Mouse (Mus musculus): ENCODE data around the gene Nckap5. TPM values are rescaled to one million over a fixed set of nuclear protein-coding genes. Genes with fewer than 3 reads are reported as not detected.
A peak's percentile ranks its signal among the peaks of the same experiment; 100 is the strongest.

Gene Nckap5
- polyA plus RNA-seq, 1 experiment from 2014 or later: 10.1 TPM

DNA sequence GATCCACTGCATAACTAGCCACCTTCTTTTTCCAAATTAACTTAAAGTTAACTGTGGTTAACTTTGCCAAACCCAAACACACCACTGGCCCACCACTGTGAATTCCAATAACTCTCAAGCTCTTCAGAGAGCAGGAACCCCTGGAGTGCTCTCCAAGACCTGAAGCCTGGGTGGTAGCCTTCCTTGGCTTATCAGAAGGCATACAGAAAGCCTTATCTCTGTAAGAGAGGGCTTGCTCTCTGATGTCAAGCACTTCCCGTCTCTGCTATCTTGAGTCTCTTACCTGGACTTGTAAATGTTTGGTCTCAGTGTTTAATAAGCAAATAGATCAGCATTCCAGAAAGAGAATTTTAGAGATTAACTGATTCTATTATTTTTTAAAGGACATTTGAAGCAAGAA, 2.3 kb upstream of the Nckap5 start:
- WGBS: 62% methylated on average over 1 of the region's 1 CpGs
- Histone ChIP-seq H3K36me3 (ENCODE audit: control insufficient read depth, insufficient read depth, low read length) (no peaks in the 10 kb centered on the region), H3K9ac (ENCODE audit: low read length) (no peak overlapping the region), H3K4me3 (ENCODE audit: low read depth, low read length) (no peak overlapping the region), H3K4me2 (ENCODE audit: low read length) (no peak overlapping the region), H3K4me1 (replicated peaks; ENCODE audit: control insufficient read depth, insufficient read depth, low read length) (peaks cover 8% of the 10 kb centered on the region; the same call in 1 of the 2 replicates), H3K9me3 (ENCODE audit: control insufficient read depth, low read length) (no peaks in the 10 kb centered on the region), H3K27ac (ENCODE audit: low read depth) (no peak overlapping the region), H3K27me3 (replicated peaks; ENCODE audit: control insufficient read depth, insufficient read depth, low read length) (no peaks in the 10 kb centered on the region)
- DNase-seq (ENCODE audit: low spot score) (no peak), ATAC-seq (replicated peaks; ENCODE audit: low FRiP score, low TSS enrichment, low read depth) (no peak)

DNA sequence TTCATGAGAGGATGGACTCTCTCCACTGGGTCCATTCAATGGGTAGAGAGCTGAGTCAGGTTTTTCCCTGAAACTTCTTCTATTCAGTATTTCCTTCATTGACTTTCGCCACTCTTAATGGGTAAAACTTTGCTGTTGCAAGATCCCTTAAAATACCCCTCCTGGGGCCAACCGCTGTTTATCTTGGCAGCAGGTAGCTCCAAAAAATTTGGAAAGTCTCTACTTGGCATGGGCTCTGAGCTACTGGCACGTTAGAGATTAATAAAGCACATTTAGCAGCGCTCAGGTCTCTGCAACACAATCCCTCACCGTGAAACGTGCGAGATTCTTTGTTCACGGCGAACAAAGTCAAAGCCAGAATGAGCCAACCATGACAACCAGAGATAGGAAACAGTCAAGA, 1.6 kb downstream of the Nckap5 start:
- Histone ChIP-seq H3K4me1 (replicated peaks; ENCODE audit: control insufficient read depth, insufficient read depth, low read length) (peaks cover 8% of the 10 kb centered on the region; the same call in 1 of the 2 replicates), H3K27me3 (replicated peaks; ENCODE audit: control insufficient read depth, insufficient read depth, low read length) (no peaks in the 10 kb centered on the region), H3K27ac (ENCODE audit: low read depth) (no peak overlapping the region), H3K4me2 (ENCODE audit: low read length) (no peak overlapping the region), H3K9me3 (ENCODE audit: control insufficient read depth, low read length) (no peaks in the 10 kb centered on the region), H3K4me3 (ENCODE audit: low read depth, low read length) (no peak overlapping the region), H3K9ac (ENCODE audit: low read length) (no peak overlapping the region), H3K36me3 (ENCODE audit: control insufficient read depth, insufficient read depth, low read length) (no peaks in the 10 kb centered on the region)
- DNase-seq (ENCODE audit: low spot score) (no peak), ATAC-seq (replicated peaks; ENCODE audit: low FRiP score, low TSS enrichment, low read depth) (no peak)
- WGBS: 83% methylated on average over 9 of the region's 9 CpGs

DNA sequence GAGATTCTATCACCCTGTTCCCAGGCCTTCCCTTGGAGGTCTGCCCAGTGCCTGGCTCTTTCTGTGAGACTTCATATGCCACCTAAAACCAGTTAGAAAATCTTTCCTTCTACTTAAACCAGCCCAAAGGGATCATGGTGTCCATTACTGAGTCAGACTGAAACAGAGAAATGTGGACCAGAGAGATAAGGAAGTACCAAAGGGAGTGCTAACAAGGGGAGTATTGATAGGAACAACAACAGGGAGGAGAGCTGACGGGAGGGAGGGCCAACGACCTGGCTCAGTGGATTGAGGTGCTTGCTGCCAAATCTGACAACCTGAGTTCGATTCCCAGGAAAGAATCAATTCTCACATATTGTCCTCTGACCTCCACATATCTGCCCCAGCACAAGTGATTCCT, 5.8 kb downstream of the Nckap5 start:
- ATAC-seq (replicated peaks; ENCODE audit: low FRiP score, low TSS enrichment, low read depth): no peak
- WGBS: 53% methylated on average over 3 of the region's 3 CpGs

DNA sequence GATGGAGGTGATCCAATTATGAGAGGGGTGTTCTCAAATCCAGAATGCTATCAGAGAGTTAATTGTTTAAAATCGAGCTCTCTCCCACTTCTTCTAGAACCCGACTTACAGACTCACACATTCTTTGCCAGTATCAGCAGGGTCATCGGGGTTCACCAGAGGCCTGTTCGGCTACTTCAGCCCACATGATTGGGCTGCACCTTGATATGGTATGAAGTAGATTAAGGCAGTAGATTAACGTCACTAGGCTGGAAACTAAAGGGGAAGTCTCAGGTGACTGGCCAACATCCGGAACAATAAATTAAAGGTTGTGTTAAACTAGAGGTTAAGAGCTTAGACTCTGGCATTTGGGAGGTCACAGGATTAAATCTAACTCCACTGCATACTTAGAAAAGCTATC, 8.4 kb downstream of the Nckap5 start:
- Histone ChIP-seq H3K36me3 (ENCODE audit: control insufficient read depth, insufficient read depth, low read length) (no peaks in the 10 kb centered on the region), H3K4me1 (replicated peaks; ENCODE audit: control insufficient read depth, insufficient read depth, low read length) (peaks cover 5% of the 10 kb centered on the region; the same call in 1 of the 2 replicates), H3K27me3 (replicated peaks; ENCODE audit: control insufficient read depth, insufficient read depth, low read length) (no peaks in the 10 kb centered on the region), H3K9me3 (ENCODE audit: control insufficient read depth, low read length) (no peaks in the 10 kb centered on the region), H3K27ac (ENCODE audit: low read depth) (no peak overlapping the region), H3K9ac (ENCODE audit: low read length) (no peak overlapping the region), H3K4me3 (ENCODE audit: low read depth, low read length) (no peak overlapping the region), H3K4me2 (ENCODE audit: low read length) (no peak overlapping the region)
- DNase-seq (ENCODE audit: low spot score) (no peak), ATAC-seq (replicated peaks; ENCODE audit: low FRiP score, low TSS enrichment, low read depth) (no peak)
- WGBS: 69% methylated on average over 6 of the region's 6 CpGs

More for the DNA sequence above, 5.8 kb downstream of the Nckap5 start:
- H3K4me2 ChIP-seq (ENCODE audit: low read length): no peak overlapping the region
- H3K27me3 ChIP-seq (replicated peaks; ENCODE audit: control insufficient read depth, insufficient read depth, low read length): no peaks in the 10 kb centered on the region
- H3K4me1 ChIP-seq (replicated peaks; ENCODE audit: control insufficient read depth, insufficient read depth, low read length): no peaks in the 10 kb centered on the region; the same call in 1 of the 2 replicates
- no peak overlapping the region for H3K4me3 ChIP-seq (ENCODE audit: low read depth, low read length)
- no peaks in the 10 kb centered on the region for H3K9me3 ChIP-seq (ENCODE audit: control insufficient read depth, low read length)
- no peaks in the 10 kb centered on the region for H3K36me3 ChIP-seq (ENCODE audit: control insufficient read depth, insufficient read depth, low read length)
- DNase-seq (ENCODE audit: low spot score): no peak
- no peak overlapping the region for H3K9ac ChIP-seq (ENCODE audit: low read length)
- H3K27ac ChIP-seq (ENCODE audit: low read depth): no peak overlapping the region

DNA sequence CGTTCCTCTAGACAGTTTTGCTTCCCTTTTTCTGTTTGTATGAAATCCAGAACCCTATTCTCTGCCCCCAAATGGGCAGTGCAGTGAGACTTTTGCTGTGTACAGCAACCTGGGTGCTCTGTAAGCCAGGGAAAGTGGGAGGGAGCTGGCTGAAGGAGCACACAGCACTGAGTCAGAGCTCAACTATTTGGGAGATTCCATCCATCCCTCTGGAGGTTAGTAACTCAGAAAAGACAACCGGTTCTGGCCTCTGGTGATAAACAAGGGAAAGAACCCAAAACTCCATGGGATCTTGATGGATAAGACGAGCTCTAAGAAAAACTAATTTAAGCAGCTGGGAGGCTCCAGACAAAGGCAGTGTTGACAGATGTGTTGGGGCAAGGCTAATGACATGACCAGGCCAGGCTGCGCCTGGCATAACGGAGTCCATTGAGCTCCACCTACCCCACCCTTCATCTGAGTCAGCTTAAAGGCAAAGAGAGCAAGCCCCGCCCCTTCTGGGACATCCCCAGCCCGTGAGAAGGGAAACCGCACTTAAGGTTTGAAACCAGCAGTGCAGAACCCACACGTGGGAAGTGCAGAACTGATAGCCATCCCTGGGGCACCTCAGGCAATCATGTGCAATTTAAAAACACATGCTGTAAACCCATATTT, 13.1 kb downstream of the Nckap5 start:
- DNase-seq (ENCODE audit: low spot score): peak; percentile 51
- ATAC-seq (replicated peaks; ENCODE audit: low FRiP score, low TSS enrichment, low read depth): 0 out of 2 replicates have a peak, but pooled peaks have one; percentile 32
- Histone ChIP-seq H3K9me3 (ENCODE audit: control insufficient read depth, low read length) (no peaks in the 10 kb centered on the region), H3K4me3 (ENCODE audit: low read depth, low read length) (no peak overlapping the region), H3K4me1 (replicated peaks; ENCODE audit: control insufficient read depth, insufficient read depth, low read length) (peaks cover 6% of the 10 kb centered on the region; the same call in 1 of the 2 replicates), H3K27ac (ENCODE audit: low read depth) (no peak overlapping the region), H3K9ac (ENCODE audit: low read length) (no peak overlapping the region), H3K36me3 (ENCODE audit: control insufficient read depth, insufficient read depth, low read length) (no peaks in the 10 kb centered on the region), H3K27me3 (replicated peaks; ENCODE audit: control insufficient read depth, insufficient read depth, low read length) (no peaks in the 10 kb centered on the region), H3K4me2 (ENCODE audit: low read length) (no peak overlapping the region)
- WGBS: 25% methylated on average over 9 of the region's 9 CpGs

DNA sequence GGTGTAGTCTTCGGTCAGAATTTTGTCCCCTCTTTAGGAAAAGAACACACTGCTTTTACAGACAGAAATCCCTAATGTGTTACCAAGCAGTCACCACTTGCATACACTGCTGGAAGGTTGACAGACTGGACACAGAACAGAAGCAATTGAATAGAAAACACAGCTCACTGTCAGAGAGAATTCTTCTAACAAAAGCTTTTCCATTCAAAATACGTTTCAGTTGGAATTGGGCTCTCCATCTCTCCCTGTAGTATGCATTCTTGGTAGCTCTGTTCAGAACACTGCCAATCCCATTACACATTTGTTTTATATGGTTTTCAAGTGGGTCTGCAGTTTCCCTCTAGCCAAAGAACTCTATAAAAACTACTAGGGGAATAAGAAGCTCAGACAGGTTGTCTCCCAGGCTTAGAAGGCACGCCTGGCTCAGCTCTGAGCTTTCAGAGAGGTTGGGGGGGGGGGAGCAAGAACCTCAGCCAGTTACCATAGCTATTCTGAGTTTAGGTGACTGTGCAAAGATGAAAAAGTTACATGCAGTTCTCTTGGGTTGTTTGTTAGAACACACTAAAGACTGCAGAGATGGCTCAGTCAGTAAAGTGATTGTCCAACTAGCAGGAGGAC, 23.5 kb downstream of the Nckap5 start:
- no peak for ATAC-seq (replicated peaks; ENCODE audit: low FRiP score, low TSS enrichment, low read depth)
- Histone ChIP-seq H3K27ac (ENCODE audit: low read depth) (no peak overlapping the region), H3K36me3 (ENCODE audit: control insufficient read depth, insufficient read depth, low read length) (no peaks in the 10 kb centered on the region), H3K27me3 (replicated peaks; ENCODE audit: control insufficient read depth, insufficient read depth, low read length) (no peaks in the 10 kb centered on the region), H3K4me1 (replicated peaks; ENCODE audit: control insufficient read depth, insufficient read depth, low read length) (no peaks in the 10 kb centered on the region), H3K9ac (ENCODE audit: low read length) (no peak overlapping the region), H3K4me3 (ENCODE audit: low read depth, low read length) (no peak overlapping the region), H3K4me2 (ENCODE audit: low read length) (no peak overlapping the region), H3K9me3 (ENCODE audit: control insufficient read depth, low read length) (no peaks in the 10 kb centered on the region)
- DNase-seq (ENCODE audit: low spot score): no peak
- WGBS: 62% methylated on average over 3 of the region's 3 CpGs

DNA sequence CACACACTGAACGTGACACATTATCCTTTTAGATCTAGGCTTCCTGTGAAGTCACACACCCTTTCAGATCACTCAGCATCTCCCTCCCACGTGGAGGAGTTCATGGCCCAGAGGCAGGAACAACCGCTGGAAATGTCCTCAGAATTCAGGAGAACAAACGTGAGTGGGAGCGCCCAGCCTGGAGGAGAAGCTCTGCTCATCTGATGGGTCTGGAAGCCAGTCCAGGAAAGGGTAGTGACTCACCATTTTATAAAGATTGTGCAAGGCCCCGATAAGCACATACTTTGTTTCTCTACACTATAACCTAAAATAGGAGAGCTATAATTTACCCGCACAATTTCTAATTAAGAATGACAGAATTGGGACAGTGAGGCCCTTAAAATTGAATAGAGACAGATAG, 24.1 kb downstream of the Nckap5 start:
- no peak overlapping the region for H3K27ac ChIP-seq (ENCODE audit: low read depth)
- DNase-seq (ENCODE audit: low spot score) (peak; percentile 44), ATAC-seq (replicated peaks; ENCODE audit: low FRiP score, low TSS enrichment, low read depth) (no peak)
- 67% methylated on average over 7 of the region's 7 CpGs for WGBS
- H3K36me3 ChIP-seq (ENCODE audit: control insufficient read depth, insufficient read depth, low read length): no peaks in the 10 kb centered on the region
- H3K4me3 ChIP-seq (ENCODE audit: low read depth, low read length): no peak overlapping the region
- no peaks in the 10 kb centered on the region for H3K27me3 ChIP-seq (replicated peaks; ENCODE audit: control insufficient read depth, insufficient read depth, low read length)
- no peak overlapping the region for H3K9ac ChIP-seq (ENCODE audit: low read length)
- no peak overlapping the region for H3K4me2 ChIP-seq (ENCODE audit: low read length)
- no peaks in the 10 kb centered on the region for H3K9me3 ChIP-seq (ENCODE audit: control insufficient read depth, low read length)
- H3K4me1 ChIP-seq (replicated peaks; ENCODE audit: control insufficient read depth, insufficient read depth, low read length): no peaks in the 10 kb centered on the region

DNA sequence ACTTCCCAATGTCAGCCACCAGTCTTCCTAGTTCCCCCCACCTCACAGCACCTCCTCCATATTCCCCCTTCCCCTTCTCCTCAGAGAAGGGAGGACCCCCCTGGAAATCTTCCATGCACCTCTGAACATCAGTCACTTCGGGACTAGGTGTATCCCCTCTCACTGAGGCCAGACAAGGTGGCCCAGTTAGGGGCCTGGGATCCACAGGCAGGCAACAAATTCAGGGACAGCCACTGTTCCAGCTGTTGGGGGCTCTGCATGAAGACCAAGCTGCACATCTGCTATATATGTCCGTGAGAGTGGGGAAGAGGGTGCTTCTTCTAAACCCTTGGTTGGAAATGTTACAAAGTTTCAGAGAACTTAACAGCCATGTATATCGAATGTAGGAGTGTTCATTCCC, 28.2 kb downstream of the Nckap5 start:
- ATAC-seq (replicated peaks; ENCODE audit: low FRiP score, low TSS enrichment, low read depth) (no peak), DNase-seq (ENCODE audit: low spot score) (no peak)
- no peak overlapping the region for H3K4me3 ChIP-seq (ENCODE audit: low read depth, low read length)
- no peaks in the 10 kb centered on the region for H3K36me3 ChIP-seq (ENCODE audit: control insufficient read depth, insufficient read depth, low read length)
- no peaks in the 10 kb centered on the region for H3K4me1 ChIP-seq (replicated peaks; ENCODE audit: control insufficient read depth, insufficient read depth, low read length)
- H3K4me2 ChIP-seq (ENCODE audit: low read length): no peak overlapping the region
- no peaks in the 10 kb centered on the region for H3K27me3 ChIP-seq (replicated peaks; ENCODE audit: control insufficient read depth, insufficient read depth, low read length)
- WGBS: 81% methylated on average over 3 of the region's 3 CpGs
- H3K9me3 ChIP-seq (ENCODE audit: control insufficient read depth, low read length): no peaks in the 10 kb centered on the region
- no peak overlapping the region for H3K9ac ChIP-seq (ENCODE audit: low read length)
- no peak overlapping the region for H3K27ac ChIP-seq (ENCODE audit: low read depth)

DNA sequence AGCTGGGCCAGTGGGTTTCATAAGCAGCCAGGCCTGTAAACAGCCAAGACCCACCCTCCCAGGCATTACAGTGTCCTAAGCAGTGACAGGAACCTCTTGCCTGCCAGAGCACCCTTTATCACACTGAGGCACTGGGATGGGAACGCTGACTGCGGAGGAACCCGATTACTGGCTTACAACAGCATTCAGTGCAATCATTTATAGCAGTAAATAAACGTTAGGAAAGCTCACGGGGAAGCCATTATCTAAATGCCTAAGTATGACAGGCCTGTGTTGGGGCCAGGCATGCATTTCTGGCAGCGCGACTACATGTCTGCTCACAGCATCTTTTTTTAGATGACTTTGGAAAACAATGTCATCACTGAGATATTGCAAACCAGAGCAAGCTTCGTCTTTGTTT, 28.9 kb downstream of the Nckap5 start:
- H3K9ac ChIP-seq (ENCODE audit: low read length): no peak overlapping the region
- WGBS: 36% methylated on average over 8 of the region's 8 CpGs
- no peak overlapping the region for H3K4me2 ChIP-seq (ENCODE audit: low read length)
- H3K36me3 ChIP-seq (ENCODE audit: control insufficient read depth, insufficient read depth, low read length): no peaks in the 10 kb centered on the region
- no peaks in the 10 kb centered on the region for H3K4me1 ChIP-seq (replicated peaks; ENCODE audit: control insufficient read depth, insufficient read depth, low read length)
- H3K9me3 ChIP-seq (ENCODE audit: control insufficient read depth, low read length): no peaks in the 10 kb centered on the region
- H3K27me3 ChIP-seq (replicated peaks; ENCODE audit: control insufficient read depth, insufficient read depth, low read length): no peaks in the 10 kb centered on the region
- ATAC-seq (replicated peaks; ENCODE audit: low FRiP score, low TSS enrichment, low read depth): no peak
- H3K27ac ChIP-seq (ENCODE audit: low read depth): no peak overlapping the region
- H3K4me3 ChIP-seq (ENCODE audit: low read depth, low read length): no peak overlapping the region
- DNase-seq (ENCODE audit: low spot score): peak; percentile 47
